Mouse (Mus musculus) forebrain, postnatal 0 days (tissue): ENCODE data around the gene AL732309.1. TPM values are rescaled to one million over a fixed set of nuclear protein-coding genes. Genes with fewer than 3 reads are reported as not detected.

ENCODE experiments used
- ATAC-seq: fragments of 200-750 bp; cut with Nextera tagmentation; 2 replicates; pipeline ENCODE4 v1.8.0; 2017; ENCODE audit warnings: mild to moderate bottlenecking, moderate library complexity
- DNase-seq: peaks from one replicate; pipeline ENCODE4 v3.0.0-alpha.2; 2015
- H3K27ac ChIP-seq: fragments of 300-500 bp; sonication (generic); 2 replicates; pipeline ENCODE4 v1.5.1; 2014; ENCODE audit warnings: low read depth, mild to moderate bottlenecking, antibody characterized with exemption, low read length, moderate library complexity, mixed read lengths
- H3K27me3 ChIP-seq: fragments of 300-500 bp; sonication (generic); 2 replicates; pipeline ENCODE4 v1.6.1; 2014; ENCODE audit warnings: mild to moderate bottlenecking, low read length, mixed read lengths; ENCODE audit not compliant: insufficient read depth
- H3K36me3 ChIP-seq: fragments of 300-500 bp; sonication (generic); 2 replicates; pipeline ENCODE4 v1.6.1; 2014; ENCODE audit warnings: mild to moderate bottlenecking, moderate library complexity; ENCODE audit not compliant: insufficient read depth
- H3K4me1 ChIP-seq: fragments of 300-500 bp; sonication (generic); 2 replicates; pipeline ENCODE4 v1.6.1; 2014; ENCODE audit warnings: antibody characterized with exemption; ENCODE audit not compliant: insufficient read depth
- H3K4me2 ChIP-seq: fragments of 300-500 bp; sonication (generic); 2 replicates; pipeline ENCODE4 v1.6.1; 2014; ENCODE audit warnings: low read depth, mild to moderate bottlenecking, moderate library complexity
- H3K4me3 ChIP-seq: fragments of 300-500 bp; sonication (generic); 2 replicates; pipeline ENCODE4 v1.5.1; 2014; ENCODE audit warnings: low read depth, low read length, mixed read lengths
- H3K9ac ChIP-seq: fragments of 300-500 bp; sonication (generic); 2 replicates; pipeline ENCODE4 v1.6.1; 2014; ENCODE audit warnings: mild to moderate bottlenecking
- H3K9me3 ChIP-seq: fragments of 300-500 bp; sonication (generic); 2 replicates; pipeline ENCODE4 v1.6.1; 2016; ENCODE audit warnings: low read length
- CTCF ChIP-seq: sonication (generic); IDR thresholded peaks from 2 replicates; pipeline ENCODE4 v1.5.1; 2016; ENCODE audit warnings: antibody characterized with exemption, control low read depth, low read depth
- WGBS: fragments of 180-500 bp; shearing (Covaris S2); extraction: QIAGEN DNeasy Blood & Tissue Kit; methylation state at CpG from one replicate; pipeline ENCODE4 v1.1.7; 2014; 5-methylcytosine and 5-hydroxymethylcytosine counted together
- polyA plus RNA-seq: library from polyadenylated mRNA; unstranded; fragments of >200 nt; fragmentation: Nextera tagmentation; extraction: Ambion mirVana; gene quantifications from 2 replicates; pipeline ENCODE4 v1.2.1, GENCODE M21; 2015
- total RNA-seq: library from RNA; depleted of rRNA; stranded (reverse); fragments of >200 nt; gene quantifications from 2 replicates; pipeline ENCODE4 v1.2.3, GENCODE M21; 2014

AL732309.1 gene
- total and polyA plus RNA-seq, 2 experiments from 2014 or later, result 3.0 to 10.1 TPM

- no peak for ATAC-seq
- 76% methylated on average over 4 of the region's 4 CpGs for WGBS
- Histone ChIP-seq H3K27me3 (no peaks in the 10 kb centered on the region; the same call in 1 of the 2 replicates), H3K9me3 (no peaks in the 10 kb centered on the region), H3K4me1 (peaks cover 7% of the 10 kb centered on the region; the same call in 1 of the 2 replicates), H3K9ac (no peak overlapping the region), H3K27ac (no peak overlapping the region), H3K4me3 (no peak overlapping the region), H3K4me2 (no peak overlapping the region), H3K36me3 (no peaks in the 10 kb centered on the region)
- no peak for TF ChIP-seq CTCF
- no peak for DNase-seq
Measured at GRCm38 (mm10) chr2:25233421-25233820, 13.2 kb downstream of the AL732309.1 start.

GRCm38 (mm10) chr2:25231038-25231437, 15.6 kb downstream of the AL732309.1 start:
- DNase-seq, result no peak
- peaks cover 7% of the 10 kb centered on the region; the same call in 1 of the 2 replicates for H3K4me1 ChIP-seq
- H3K4me2 ChIP-seq, result no peak overlapping the region
- no peaks in the 10 kb centered on the region for H3K36me3 ChIP-seq
- no peak for ATAC-seq
- no peak overlapping the region for H3K27ac ChIP-seq
- no peaks in the 10 kb centered on the region; the same call in 1 of the 2 replicates for H3K27me3 ChIP-seq
- TF ChIP-seq CTCF, result no peak
- 49% methylated on average over 12 of the region's 12 CpGs for WGBS
- no peak overlapping the region for H3K9ac ChIP-seq
- H3K4me3 ChIP-seq, result no peak overlapping the region
- no peaks in the 10 kb centered on the region for H3K9me3 ChIP-seq

DNA sequence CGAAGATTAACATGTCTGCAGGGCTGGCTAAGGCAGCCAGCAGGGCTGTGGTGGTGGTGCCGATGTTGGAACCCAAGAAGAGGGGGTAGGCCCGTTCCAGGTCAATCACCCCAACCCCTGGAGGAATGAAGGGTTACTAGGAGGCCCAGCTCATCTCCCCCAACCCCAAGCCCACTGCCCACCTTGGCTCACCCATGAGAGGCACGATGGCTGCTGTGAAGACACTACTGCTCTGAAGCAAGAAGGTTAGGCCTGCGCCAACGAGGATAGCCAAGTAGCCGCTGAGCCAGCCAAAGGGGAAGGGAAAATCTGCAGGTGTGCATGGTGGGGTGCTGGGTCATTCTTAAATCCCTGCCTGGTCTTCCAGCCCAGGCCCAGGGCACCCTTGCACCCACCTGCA, 16.1 kb downstream of the AL732309.1 start:
- Histone ChIP-seq H3K27me3 (no peaks in the 10 kb centered on the region; the same call in 1 of the 2 replicates), H3K9ac (no peak overlapping the region), H3K36me3 (no peaks in the 10 kb centered on the region), H3K4me1 (peaks cover 9% of the 10 kb centered on the region; the same call in 1 of the 2 replicates), H3K4me2 (no peak overlapping the region), H3K27ac (no peak overlapping the region), H3K4me3 (no peak overlapping the region), H3K9me3 (no peaks in the 10 kb centered on the region)
- no peak for DNase-seq
- 86% methylated on average over 7 of the region's 7 CpGs for WGBS
- TF ChIP-seq CTCF, result no peak
- ATAC-seq, result no peak

GRCm38 (mm10) chr2:25229582-25229981, 17.1 kb downstream of the AL732309.1 start:
- Histone ChIP-seq H3K9ac (no peak overlapping the region), H3K27me3 (no peaks in the 10 kb centered on the region; the same call in 1 of the 2 replicates), H3K27ac (no peak overlapping the region), H3K4me3 (no peak overlapping the region), H3K9me3 (no peaks in the 10 kb centered on the region), H3K36me3 (no peaks in the 10 kb centered on the region), H3K4me1 (peaks cover 11% of the 10 kb centered on the region; the same call in 1 of the 2 replicates), H3K4me2 (no peak overlapping the region)
- no peak for ATAC-seq
- no peak for DNase-seq
- TF ChIP-seq CTCF, result no peak
- WGBS, result 80% methylated on average over 5 of the region's 5 CpGs

- no peak overlapping the region for H3K4me3 ChIP-seq
- peaks cover 11% of the 10 kb centered on the region; the same call in 1 of the 2 replicates for H3K4me1 ChIP-seq
- no peaks in the 10 kb centered on the region for H3K9me3 ChIP-seq
- no peak for DNase-seq
- no peak overlapping the region; the same call in 1 of the 2 replicates for H3K9ac ChIP-seq
- 69% methylated on average over 6 of the region's 6 CpGs for WGBS
- no peaks in the 10 kb centered on the region for H3K36me3 ChIP-seq
- no peak for ATAC-seq
- H3K27ac ChIP-seq, result peak overlapping the region; percentile 78
- H3K27me3 ChIP-seq, result no peaks in the 10 kb centered on the region; the same call in 1 of the 2 replicates
- peak overlapping the region; percentile 35; the same call in 1 of the 2 replicates for H3K4me2 ChIP-seq
- no peak for TF ChIP-seq CTCF
Measured at GRCm38 (mm10) chr2:25228995-25229530, 17.6 kb downstream of the AL732309.1 start.

GRCm38 (mm10) chr2:25228431-25228889, 18.2 kb downstream of the AL732309.1 start:
- peak; percentile 25 for ATAC-seq
- Histone ChIP-seq H3K4me2 (peak overlapping the region; percentile 35), H3K36me3 (no peaks in the 10 kb centered on the region), H3K4me3 (peak overlapping the region; percentile 11; the same call in 1 of the 2 replicates), H3K27me3 (no peaks in the 10 kb centered on the region), H3K9me3 (no peaks in the 10 kb centered on the region), H3K9ac (0 out of 2 replicates have a peak overlapping the region, but pooled peaks have one; percentile 26), H3K27ac (peak overlapping the region; percentile 78), H3K4me1 (peaks cover 15% of the 10 kb centered on the region; the same call in 1 of the 2 replicates)
- WGBS, result 1% methylated on average over 7 of the region's 7 CpGs
- TF ChIP-seq CTCF, result peak; percentile 72
- DNase-seq, result peak; percentile 86

DNA sequence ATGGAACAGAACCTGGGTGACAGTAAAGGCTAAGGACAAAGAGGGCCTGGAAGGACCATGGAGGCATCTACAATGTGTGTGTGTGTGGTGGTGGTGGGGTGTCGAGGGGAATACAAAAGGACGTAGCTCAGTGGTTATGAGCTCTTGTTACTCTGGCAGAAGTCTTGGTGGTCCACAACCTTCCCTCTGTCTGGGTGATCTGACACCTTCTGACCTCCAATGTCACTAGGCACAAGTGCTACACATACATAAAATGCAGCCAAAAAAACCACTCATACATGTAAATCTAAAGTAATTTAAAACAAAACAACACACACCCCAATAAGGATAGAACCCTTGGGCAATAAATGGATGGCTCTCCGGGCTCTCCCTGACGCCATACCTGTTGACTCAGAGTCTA, 19.3 kb downstream of the AL732309.1 start:
- Histone ChIP-seq H3K27ac (no peak overlapping the region), H3K4me1 (peaks cover 18% of the 10 kb centered on the region; the same call in 1 of the 2 replicates), H3K9ac (no peak overlapping the region), H3K9me3 (no peaks in the 10 kb centered on the region), H3K4me3 (no peak overlapping the region), H3K36me3 (no peaks in the 10 kb centered on the region), H3K27me3 (no peaks in the 10 kb centered on the region), H3K4me2 (no peak overlapping the region)
- ATAC-seq, result no peak
- 91% methylated on average over 4 of the region's 4 CpGs for WGBS
- no peak for TF ChIP-seq CTCF
- no peak for DNase-seq
